Mouse (Mus musculus) embryo, embryonic 10.5 days (tissue): ENCODE measurements at regions not wholly inside any gene's neighbourhood (a gene's known extent, or its start where the extent isn't known, plus 50 kb on each side); places are given as distances from the start of the nearest gene placed in this dataset.

ENCODE experiments used
- DNase-seq: peaks from one replicate; pipeline ENCODE4 v3.0.0-alpha.2; 2015; ENCODE audit warnings: low spot score

GRCm38 (mm10) chr16:24341736-24342135 is 51.6 kb upstream of the Lpp start:
- DNase-seq = no peak

GRCm38 (mm10) chr16:24340646-24341045 is 52.7 kb upstream of the Lpp start:
- no peak for DNase-seq

GRCm38 (mm10) chr16:24339320-24340265 is 53.7 kb upstream of the Lpp start:
- peak; percentile 68 for DNase-seq

- no peak for DNase-seq
Observed at GRCm38 (mm10) chr16:24338404-24338803, 54.9 kb upstream of the Lpp start.

- no peak for DNase-seq
Observed at GRCm38 (mm10) chr16:24334389-24334788, 58.9 kb upstream of the Lpp start.

- no peak for DNase-seq
Observed at GRCm38 (mm10) chr16:24331446-24332020, 61.8 kb upstream of the Lpp start.

GRCm38 (mm10) chr16:24326571-24326970 is 66.7 kb upstream of the Lpp start:
- DNase-seq = no peak

- no peak for DNase-seq
Observed at GRCm38 (mm10) chr16:24326046-24326445, 67.3 kb upstream of the Lpp start.

GRCm38 (mm10) chr16:24324917-24325316 is 68.4 kb upstream of the Lpp start:
- DNase-seq = no peak

GRCm38 (mm10) chr16:24318723-24319437 is 74.4 kb upstream of the Lpp start:
- DNase-seq = no peak

- no peak for DNase-seq
Observed at GRCm38 (mm10) chr16:24313544-24314326, 79.6 kb upstream of the Lpp start.

- DNase-seq = no peak
Observed at GRCm38 (mm10) chr16:24305391-24305790, 87.9 kb upstream of the Lpp start.

GRCm38 (mm10) chr16:24296790-24297189 is 96.5 kb upstream of the Lpp start:
- no peak for DNase-seq

GRCm38 (mm10) chr16:24295626-24296440 is 97.5 kb upstream of the Lpp start:
- no peak for DNase-seq

- no peak for DNase-seq
Observed at GRCm38 (mm10) chr16:24284215-24284614, 109.1 kb upstream of the Lpp start.

- DNase-seq = peak; percentile 56
Observed at GRCm38 (mm10) chr16:24282194-24282683, 111.1 kb upstream of the Lpp start.

- DNase-seq = no peak
Observed at GRCm38 (mm10) chr16:24281561-24281960, 111.7 kb upstream of the Lpp start.

GRCm38 (mm10) chr16:24277857-24278256 is 115.5 kb upstream of the Lpp start:
- no peak for DNase-seq

- no peak for DNase-seq
Observed at GRCm38 (mm10) chr16:24262701-24263100, 130.6 kb upstream of the Lpp start.

GRCm38 (mm10) chr16:24259711-24260230 is 133.5 kb upstream of the Lpp start:
- DNase-seq = no peak

GRCm38 (mm10) chr16:24258991-24259390 is 134.3 kb upstream of the Lpp start:
- no peak for DNase-seq
